Mouse (Mus musculus) liver, embryonic 12.5 days (tissue): Measurements from ENCODE around the gene Pdlim7. TPM values are rescaled to one million over a fixed set of nuclear protein-coding genes. Genes with fewer than 3 reads are reported as not detected.
A peak's percentile ranks its signal among the peaks of the same experiment; 100 is the strongest.

Experiments
- ATAC-seq: fragments of 200-750 bp; cut with Nextera tagmentation; 2 replicates; pipeline ENCODE4 v1.8.0; 2017; ENCODE audit warnings: moderate number of reproducible peaks, mild to moderate bottlenecking, moderate library complexity
- H3K27ac ChIP-seq: fragments of 300-500 bp; sonication (generic); 2 replicates; pipeline ENCODE4 v1.5.1; 2016; ENCODE audit warnings: mild to moderate bottlenecking
- H3K27me3 ChIP-seq: fragments of 300-500 bp; sonication (generic); replicated peaks from 2 replicates; pipeline ENCODE4 v1.6.1; 2016; ENCODE audit warnings: mild to moderate bottlenecking, moderate library complexity
- H3K36me3 ChIP-seq: fragments of 300-500 bp; sonication (generic); 2 replicates; pipeline ENCODE4 v1.6.1; 2016; ENCODE audit warnings: mild to moderate bottlenecking, moderate library complexity
- H3K4me1 ChIP-seq: fragments of 300-500 bp; sonication (generic); 2 replicates; pipeline ENCODE4 v1.6.1; 2016
- H3K4me2 ChIP-seq: fragments of 300-500 bp; sonication (generic); 2 replicates; pipeline ENCODE4 v1.6.1; 2016; ENCODE audit warnings: mild to moderate bottlenecking, moderate library complexity
- H3K4me3 ChIP-seq: fragments of 300-500 bp; sonication (generic); 2 replicates; pipeline ENCODE4 v1.5.1; 2016; ENCODE audit warnings: mild to moderate bottlenecking, moderate library complexity
- H3K9ac ChIP-seq: fragments of 300-500 bp; sonication (generic); 2 replicates; pipeline ENCODE4 v1.6.1; 2016; ENCODE audit warnings: mild to moderate bottlenecking, moderate library complexity
- H3K9me3 ChIP-seq: fragments of 300-500 bp; sonication (generic); replicated peaks from 2 replicates; pipeline ENCODE4 v1.6.1; 2016; ENCODE audit warnings: mild to moderate bottlenecking, moderate library complexity
- WGBS: fragments of 180-500 bp; shearing (Covaris S2); methylation state at CpG from one replicate; pipeline ENCODE4 v1.1.7; 2016; ENCODE audit not compliant: insufficient replicate concordance; 5-methylcytosine and 5-hydroxymethylcytosine counted together
- polyA plus RNA-seq: library from polyadenylated mRNA; unstranded; fragments of >200 nt; fragmentation: Nextera tagmentation; extraction: Ambion mirVana; gene quantifications from 2 replicates; pipeline ENCODE4 v1.2.1, GENCODE M21; 2016

Pdlim7 gene
- polyA plus RNA-seq, 1 experiment from 2014 or later, result 44.3 TPM

- H3K4me2 ChIP-seq, result no peak overlapping the region
- H3K4me3 ChIP-seq, result no peak overlapping the region
- peaks cover 25% of the 10 kb centered on the region for H3K4me1 ChIP-seq
- no peak overlapping the region for H3K27ac ChIP-seq
- H3K27me3 ChIP-seq, result peaks cover 72% of the 10 kb centered on the region
- no peak overlapping the region for H3K9ac ChIP-seq
- peaks cover 22% of the 10 kb centered on the region for H3K36me3 ChIP-seq
- H3K9me3 ChIP-seq, result no peaks in the 10 kb centered on the region
- ATAC-seq, result no peak
- WGBS, result 71% methylated on average over 7 of the region's 7 CpGs
Measured at GRCm38 (mm10) chr13:55482542-55482941, 30.9 kb downstream of the Pdlim7 start.

DNA sequence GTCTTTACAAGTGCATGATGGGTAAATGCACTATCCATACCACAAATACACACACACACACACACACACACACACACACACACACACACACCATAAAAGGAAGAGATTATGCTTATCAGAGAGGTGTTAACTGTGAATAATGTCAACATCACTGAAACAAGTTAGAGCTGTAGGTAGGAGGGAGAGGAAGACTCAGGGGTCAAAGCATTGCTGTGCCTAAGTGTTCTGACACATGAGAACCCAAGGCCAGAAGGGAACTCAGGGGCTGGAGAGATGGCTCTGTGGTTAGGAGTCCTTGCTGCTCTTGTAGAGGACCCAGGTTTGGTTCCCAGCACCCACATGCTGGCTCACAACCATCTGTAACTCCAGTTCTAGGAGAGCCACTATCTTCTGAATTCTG is 33.5 kb downstream of the Pdlim7 start:
- H3K4me3 ChIP-seq, result no peak overlapping the region
- H3K36me3 ChIP-seq, result peaks cover 39% of the 10 kb centered on the region
- peaks cover 68% of the 10 kb centered on the region for H3K27me3 ChIP-seq
- no peaks in the 10 kb centered on the region for H3K9me3 ChIP-seq
- no peak overlapping the region for H3K27ac ChIP-seq
- H3K4me1 ChIP-seq, result peaks cover 5% of the 10 kb centered on the region; the same call in 1 of the 2 replicates
- H3K9ac ChIP-seq, result no peak overlapping the region
- ATAC-seq, result no peak
- H3K4me2 ChIP-seq, result no peak overlapping the region

DNA sequence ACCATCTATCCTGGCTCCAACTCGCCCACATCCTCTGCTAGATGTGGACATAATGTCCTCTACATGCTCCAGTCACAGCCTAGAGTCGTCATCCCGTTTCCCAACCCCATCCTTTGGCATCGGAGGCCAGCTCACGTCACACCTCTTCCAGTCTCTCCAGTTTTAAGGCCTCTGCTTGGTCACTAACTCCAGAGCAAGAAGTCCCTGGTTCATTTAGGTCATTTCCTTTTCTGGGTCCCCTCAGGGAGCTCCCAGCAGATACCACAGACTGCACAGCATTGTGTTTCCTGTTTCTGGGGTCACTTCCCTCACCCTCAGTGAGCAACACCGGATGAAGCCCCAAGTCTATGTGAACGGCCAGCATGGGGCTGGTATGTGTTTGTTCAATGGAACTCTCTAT is 34.5 kb downstream of the Pdlim7 start:
- no peaks in the 10 kb centered on the region for H3K9me3 ChIP-seq
- H3K9ac ChIP-seq, result no peak overlapping the region
- no peak overlapping the region for H3K4me2 ChIP-seq
- peaks cover 68% of the 10 kb centered on the region for H3K27me3 ChIP-seq
- peaks cover 43% of the 10 kb centered on the region for H3K36me3 ChIP-seq
- H3K27ac ChIP-seq, result no peak overlapping the region
- 0 out of 2 replicates have a peak, but pooled peaks cover 4% of the 10 kb centered on the region for H3K4me1 ChIP-seq
- H3K4me3 ChIP-seq, result no peak overlapping the region
- WGBS, result 31% methylated on average over 7 of the region's 7 CpGs
- no peak for ATAC-seq

DNA sequence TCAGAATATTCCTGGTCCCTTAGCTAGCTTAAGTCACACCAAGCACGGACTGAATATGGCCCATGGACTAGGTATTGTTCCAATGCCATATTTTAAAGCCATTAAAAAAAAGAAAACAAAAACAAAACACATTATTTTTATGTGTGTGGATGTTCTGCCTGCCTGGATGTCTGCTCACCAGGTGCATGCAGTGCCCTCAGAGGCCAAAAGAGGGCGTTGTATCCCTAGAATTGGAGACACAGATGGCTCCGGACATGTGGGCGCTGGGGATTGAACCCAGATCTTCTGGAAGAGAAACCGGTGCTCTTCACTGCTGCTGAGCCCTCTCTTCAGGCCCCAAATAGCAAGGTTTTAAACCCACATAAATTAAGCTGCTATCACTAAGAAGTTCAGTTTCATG is 35.4 kb downstream of the Pdlim7 start:
- H3K4me3 ChIP-seq, result no peak overlapping the region
- H3K9me3 ChIP-seq, result no peaks in the 10 kb centered on the region
- H3K27me3 ChIP-seq, result peaks cover 68% of the 10 kb centered on the region
- WGBS, result 40% methylated on average over 5 of the region's 5 CpGs
- no peak overlapping the region for H3K27ac ChIP-seq
- ATAC-seq, result no peak
- no peak overlapping the region for H3K9ac ChIP-seq
- H3K4me1 ChIP-seq, result peaks cover 6% of the 10 kb centered on the region; the same call in 1 of the 2 replicates
- H3K36me3 ChIP-seq, result peaks cover 45% of the 10 kb centered on the region
- no peak overlapping the region for H3K4me2 ChIP-seq

DNA sequence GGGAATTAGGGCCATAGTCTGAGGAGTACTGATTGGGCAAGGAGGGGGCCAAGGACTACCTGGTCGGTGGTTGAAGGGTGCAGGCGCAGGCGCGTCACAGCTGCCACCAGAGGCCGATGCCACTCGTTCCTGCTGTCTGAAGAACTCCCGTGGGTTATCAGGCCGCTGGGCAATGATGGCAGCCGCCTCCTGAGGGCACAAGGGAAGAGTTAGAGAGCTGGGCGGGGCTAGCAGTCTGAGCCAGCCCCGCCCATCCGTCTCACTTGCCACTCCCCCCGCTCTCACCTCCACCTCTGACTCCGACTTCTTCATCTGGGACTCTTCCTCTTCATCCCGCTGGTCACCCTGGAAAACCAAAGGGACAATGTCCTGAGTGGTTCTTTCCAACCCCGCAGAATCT is 36.0 kb downstream of the Pdlim7 start:
- H3K4me2 ChIP-seq, result no peak overlapping the region
- peaks cover 68% of the 10 kb centered on the region for H3K27me3 ChIP-seq
- peaks cover 45% of the 10 kb centered on the region for H3K36me3 ChIP-seq
- H3K9me3 ChIP-seq, result no peaks in the 10 kb centered on the region
- WGBS, result 53% methylated on average over 16 of the region's 16 CpGs
- H3K4me1 ChIP-seq, result peaks cover 12% of the 10 kb centered on the region
- no peak overlapping the region for H3K9ac ChIP-seq
- H3K4me3 ChIP-seq, result no peak overlapping the region
- H3K27ac ChIP-seq, result no peak overlapping the region
- no peak for ATAC-seq

- no peak overlapping the region for H3K27ac ChIP-seq
- ATAC-seq, result no peak
- no peaks in the 10 kb centered on the region for H3K9me3 ChIP-seq
- 82% methylated on average over 8 of the region's 8 CpGs for WGBS
- H3K4me2 ChIP-seq, result no peak overlapping the region
- H3K9ac ChIP-seq, result no peak overlapping the region
- H3K36me3 ChIP-seq, result peaks cover 38% of the 10 kb centered on the region
- no peak overlapping the region for H3K4me3 ChIP-seq
- peaks cover 68% of the 10 kb centered on the region for H3K27me3 ChIP-seq
- H3K4me1 ChIP-seq, result peaks cover 24% of the 10 kb centered on the region
Measured at GRCm38 (mm10) chr13:55476256-55476655, 37.2 kb downstream of the Pdlim7 start.

DNA sequence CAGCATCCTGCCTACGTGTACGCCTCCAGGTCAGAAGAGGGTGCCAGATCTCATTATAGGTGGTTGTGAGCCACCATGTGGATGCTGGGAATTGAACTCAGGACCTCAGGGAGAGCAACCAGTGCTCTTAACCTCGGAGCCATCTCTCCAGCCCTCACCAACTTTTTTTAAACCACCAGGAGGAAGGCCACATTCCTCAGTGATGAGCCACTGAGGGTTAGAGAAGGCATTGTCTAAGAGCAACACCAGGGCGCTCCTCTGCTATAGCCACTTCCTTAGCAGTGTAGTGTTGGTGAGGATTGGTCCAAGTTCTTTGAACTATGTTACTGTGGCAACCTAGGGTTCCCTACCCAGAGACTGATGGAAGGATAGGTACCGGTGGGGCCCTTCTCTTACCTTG is 37.7 kb downstream of the Pdlim7 start:
- peaks cover 69% of the 10 kb centered on the region for H3K27me3 ChIP-seq

GRCm38 (mm10) chr13:55474621-55475069 is 38.8 kb downstream of the Pdlim7 start:
- 58% methylated on average over 5 of the region's 5 CpGs for WGBS
- H3K36me3 ChIP-seq, result peaks cover 23% of the 10 kb centered on the region
- H3K27me3 ChIP-seq, result peaks cover 75% of the 10 kb centered on the region
- no peak overlapping the region for H3K27ac ChIP-seq
- H3K4me2 ChIP-seq, result no peak overlapping the region
- no peaks in the 10 kb centered on the region for H3K9me3 ChIP-seq
- no peak for ATAC-seq
- peaks cover 28% of the 10 kb centered on the region for H3K4me1 ChIP-seq
- no peak overlapping the region for H3K9ac ChIP-seq
- H3K4me3 ChIP-seq, result no peak overlapping the region

More for the DNA sequence above, 37.7 kb downstream of the Pdlim7 start:
- H3K27ac ChIP-seq, result no peak overlapping the region
- WGBS, result 69% methylated on average over 5 of the region's 5 CpGs
- H3K4me3 ChIP-seq, result no peak overlapping the region
- H3K4me1 ChIP-seq, result peaks cover 28% of the 10 kb centered on the region
- H3K9me3 ChIP-seq, result no peaks in the 10 kb centered on the region
- H3K9ac ChIP-seq, result no peak overlapping the region
- ATAC-seq, result no peak
- peaks cover 33% of the 10 kb centered on the region for H3K36me3 ChIP-seq
- H3K4me2 ChIP-seq, result no peak overlapping the region

DNA sequence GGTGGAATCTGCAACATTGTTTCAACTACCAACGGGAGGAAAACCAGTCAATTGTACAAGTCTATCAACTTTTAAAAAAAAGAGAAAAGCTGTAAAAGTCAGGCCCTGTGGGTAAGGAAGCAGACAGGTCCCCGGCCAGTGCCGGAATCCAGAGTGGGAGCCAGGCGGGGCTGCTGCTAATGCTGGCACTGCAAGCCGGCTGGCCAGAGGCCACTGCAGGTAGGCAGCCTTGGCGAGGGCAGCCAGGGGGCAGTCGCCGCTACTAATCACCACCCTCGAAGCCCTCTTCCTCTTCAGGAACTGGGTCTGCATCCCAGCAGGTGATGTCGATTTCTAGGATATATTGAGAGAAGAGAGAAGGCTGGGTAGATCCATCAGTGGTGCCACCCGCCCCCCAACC is 39.5 kb downstream of the Pdlim7 start:
- no peak overlapping the region for H3K27ac ChIP-seq
- H3K36me3 ChIP-seq, result peaks cover 23% of the 10 kb centered on the region
- peaks cover 82% of the 10 kb centered on the region for H3K27me3 ChIP-seq
- H3K9ac ChIP-seq, result no peak overlapping the region
- ATAC-seq, result no peak
- H3K4me3 ChIP-seq, result no peak overlapping the region
- peaks cover 28% of the 10 kb centered on the region for H3K4me1 ChIP-seq
- H3K9me3 ChIP-seq, result no peaks in the 10 kb centered on the region
- H3K4me2 ChIP-seq, result no peak overlapping the region
- 72% methylated on average over 11 of the region's 11 CpGs for WGBS

- H3K36me3 ChIP-seq, result peaks cover 23% of the 10 kb centered on the region
- H3K27me3 ChIP-seq, result peaks cover 89% of the 10 kb centered on the region
- peak overlapping the region; percentile 96 for H3K4me2 ChIP-seq
- H3K4me1 ChIP-seq, result peaks cover 24% of the 10 kb centered on the region
- WGBS, result 23% methylated on average over 18 of the region's 18 CpGs
- peak overlapping the region; percentile 55; the same call in 1 of the 2 replicates for H3K9ac ChIP-seq
- no peak overlapping the region for H3K27ac ChIP-seq
- peak overlapping the region; percentile 65 for H3K4me3 ChIP-seq
- no peak for ATAC-seq
- H3K9me3 ChIP-seq, result no peaks in the 10 kb centered on the region
Measured at GRCm38 (mm10) chr13:55473076-55473831, 40.2 kb downstream of the Pdlim7 start.

- Histone ChIP-seq H3K4me3 (peak overlapping the region; percentile 65), H3K27me3 (peaks cover 97% of the 10 kb centered on the region), H3K36me3 (peaks cover 23% of the 10 kb centered on the region), H3K27ac (no peak overlapping the region), H3K4me2 (peak overlapping the region; percentile 96), H3K9ac (peak overlapping the region; percentile 55), H3K4me1 (peaks cover 24% of the 10 kb centered on the region), H3K9me3 (no peaks in the 10 kb centered on the region)
- peak; percentile 21; the same call in 1 of the 2 replicates for ATAC-seq
- WGBS, result under 1% methylated on average over 103 of the region's 103 CpGs
Measured at GRCm38 (mm10) chr13:55472132-55473022, 41.1 kb downstream of the Pdlim7 start.

- peak; percentile 8; the same call in 1 of the 2 replicates for ATAC-seq
- no peaks in the 10 kb centered on the region for H3K9me3 ChIP-seq
- WGBS, result 3% methylated on average over 31 of the region's 31 CpGs
- peaks cover 24% of the 10 kb centered on the region for H3K4me1 ChIP-seq
- peaks cover 100% of the 10 kb centered on the region for H3K27me3 ChIP-seq
- peak overlapping the region; percentile 96 for H3K4me2 ChIP-seq
- H3K9ac ChIP-seq, result peak overlapping the region; percentile 55
- H3K36me3 ChIP-seq, result peaks cover 23% of the 10 kb centered on the region
- H3K4me3 ChIP-seq, result peak overlapping the region; percentile 65
- H3K27ac ChIP-seq, result no peak overlapping the region
Measured at GRCm38 (mm10) chr13:55471819-55472131, 41.7 kb downstream of the Pdlim7 start.
